ENCODE assay signal across 19 mouse cellular contexts in genomic region chr7:30581547-30581946, GRCm38 (mm10). TPM values are rescaled to one million over a fixed set of nuclear protein-coding genes. Genes with fewer than 3 reads are reported as not detected.
DNase-seq lines count a peak whose midpoint lies in the region; ATAC-seq and TF ChIP-seq lines count a peak whose summit lies in the region.
"Had no signal": no experiment of that assay in that cellular context is flagged by ENCODE, and none has a peak within 500 bp of the region (broad histone marks: within the 10 kb centered on the region; RNA-seq: fewer than 3 reads in every experiment).

No protein-coding gene starts in this region.

- peaks cover 3% of the 10 kb centered on the region; the same call in 1 of the 2 replicates for H3K4me1 ChIP-seq in kidney, embryonic 16.5 days (ENCODE audit: insufficient read depth, low read length)
- peaks cover 52% of the 10 kb centered on the region for H3K4me1 ChIP-seq in G1E (ENCODE audit: insufficient read depth, low read depth, low read length)
- H3K4me1 ChIP-seq: embryonic facial prominence, embryonic 12.5 days had no signal

- no peak overlapping the region for H3K4me2 ChIP-seq in kidney, embryonic 16.5 days (replicated peaks; ENCODE audit: low read depth, low read length)
- H3K4me2 ChIP-seq: embryonic facial prominence, embryonic 12.5 days; forebrain, embryonic 15.5 days; heart, embryonic 11.5 days; heart, embryonic 15.5 days; hindbrain, embryonic 13.5 days had no signal

- CTCF ChIA-PET in Patski (lab: Charles Lee), result interaction anchor here (1.1 to 1.2 kb wide), 2 partner anchors 9 to 10 kb away, joined by 3 to 6 read pairs; no protein-coding TSS in a partner anchor

- peaks cover 96% of the 10 kb centered on the region for H3K36me3 ChIP-seq in kidney, embryonic 16.5 days (ENCODE audit: insufficient read depth, low read length)
- peaks cover 99% of the 10 kb centered on the region for H3K36me3 ChIP-seq in G1E (replicated peaks)

- POLR2A ChIA-PET in Patski (lab: Charles Lee), result interaction anchor here (1.2 kb wide), 1 partner anchor 8 kb away, joined by 3 read pairs; no protein-coding TSS in a partner anchor

- peak; percentile 41; the same call in 1 of the 2 replicates for ATAC-seq in kidney, embryonic 16.5 days (ENCODE audit: low FRiP score, low TSS enrichment)
- ATAC-seq in G1E (ENCODE audit: extremely low read depth, insufficient number of reproducible peaks, low FRiP score, poor library complexity, severe bottlenecking), result no peak
- peak; percentile 54 for ATAC-seq in Patski
- ATAC-seq: activated CD4-positive, CD25-positive, alpha-beta regulatory T cell, adult 4 months; forebrain, embryonic 15.5 days; hindbrain, postnatal 0 days had no signal

- H3K27ac ChIP-seq in kidney, embryonic 16.5 days (ENCODE audit: low read length), result no peak overlapping the region
- H3K27ac ChIP-seq: embryonic facial prominence, embryonic 12.5 days; forebrain, embryonic 15.5 days; heart, embryonic 15.5 days; hindbrain, embryonic 13.5 days; hindbrain, postnatal 0 days had no signal

- no peaks in the 10 kb centered on the region for H3K9me3 ChIP-seq in kidney, embryonic 16.5 days (ENCODE audit: low read length)
- H3K9me3 ChIP-seq in G1E (replicated peaks), result no peaks in the 10 kb centered on the region
- H3K9me3 ChIP-seq: embryonic facial prominence, embryonic 12.5 days; forebrain, embryonic 15.5 days; heart, embryonic 15.5 days; hindbrain, embryonic 13.5 days had no signal

- DNase-seq in cerebellum, adult 9-11 months, result peak; percentile 37
- DNase-seq in cerebellum, postnatal 4 days (ENCODE audit: low spot score in 2 of 2), result no peak
- no peak for DNase-seq in kidney, adult 9 months
- DNase-seq in G1E (ENCODE audit: low spot score), result no peak
- no peak for DNase-seq in Patski (ENCODE audit: low read depth, low spot score)
- DNase-seq: adrenal gland, postnatal 36 days; gastrocnemius, postnatal 36 days; heart, adult 18-20 months; heart, postnatal 14 days had no signal

- H3K27me3 ChIP-seq in kidney, embryonic 16.5 days (ENCODE audit: insufficient read depth, low read length), result no peaks in the 10 kb centered on the region
- no peaks in the 10 kb centered on the region for H3K27me3 ChIP-seq in G1E (ENCODE audit: insufficient read depth, low read length)
- no peaks in the 10 kb centered on the region for H3K27me3 ChIP-seq in Patski
- H3K27me3 ChIP-seq: embryonic facial prominence, embryonic 12.5 days; forebrain, embryonic 15.5 days; heart, embryonic 15.5 days; hindbrain, embryonic 13.5 days had no signal

- TF ChIP-seq CTCF in G1E (IDR thresholded peaks at IDR 0.05; ENCODE audit: low read depth, low read length) (no peak), Patski (IDR thresholded peaks at IDR 0.05) (no peak)

- no peak overlapping the region for H3K4me3 ChIP-seq in kidney, embryonic 16.5 days (ENCODE audit: low read length)
- H3K4me3 ChIP-seq in G1E (ENCODE audit: low read depth, low read length), result 0 out of 2 replicates have a peak overlapping the region, but pooled peaks have one; percentile 10
- H3K4me3 ChIP-seq: embryonic facial prominence, embryonic 12.5 days; forebrain, embryonic 15.5 days; heart, embryonic 15.5 days; hindbrain, embryonic 13.5 days had no signal

- in situ Hi-C loops in Patski (cut with MboI; ENCODE audit: low pct_unique_long_range_greater_than_20kb), result no loop called here

- H3K9ac ChIP-seq in kidney, embryonic 16.5 days (replicated peaks; ENCODE audit: low read length), result no peak overlapping the region
- H3K9ac ChIP-seq: embryonic facial prominence, embryonic 12.5 days; forebrain, embryonic 15.5 days; heart, embryonic 15.5 days; hindbrain, embryonic 13.5 days had no signal

- 92% methylated on average over 16 of the region's 16 CpGs for WGBS in kidney, embryonic 16.5 days

RNA-seq across cellular contexts. Expression of gene Kmt2b, which starts 7.0 kb away (rescaled TPM):
- polyA plus RNA-seq in kidney, embryonic 16.5 days (2015; fragmentation: Nextera tagmentation; extraction: Ambion mirVana), result 7.8 and 9.0 TPM in 2 replicates
- total RNA-seq in G1E (2014; fragmentation: Nextera tagmentation) (133 and 142 TPM in 2 replicates), G1E (2017) (9.2 and 11.3 TPM in 2 replicates)
- polyA plus RNA-seq in G1E (2012) (97.4 and 99.2 TPM in 2 replicates), Patski (2021) (40.7 TPM)

RNA-seq across cellular contexts. Expression of gene Igflr1, which starts 16.3 kb away (rescaled TPM):
- 6.0 and 8.7 TPM in 2 replicates for polyA plus RNA-seq in kidney, embryonic 16.5 days (2015; fragmentation: Nextera tagmentation; extraction: Ambion mirVana)
- total RNA-seq in G1E (2014; fragmentation: Nextera tagmentation), result 1.8 TPM in 1 of 2 replicates, not detected in the other
- 0.70 TPM in 1 of 2 replicates, not detected in the other for total RNA-seq in G1E (2017)
- polyA plus RNA-seq in G1E (2012), result 4.8 and 6.3 TPM in 2 replicates
- 1.0 TPM for polyA plus RNA-seq in Patski (2021)
- total RNA-seq: hematopoietic stem cell, adult 5-6 weeks had no signal

RNA-seq across cellular contexts. Expression of gene Zbtb32, which starts 17.2 kb away (rescaled TPM):
- polyA plus RNA-seq in kidney, embryonic 16.5 days (2015; fragmentation: Nextera tagmentation; extraction: Ambion mirVana), result 0.77 and 1.3 TPM in 2 replicates
- total RNA-seq in G1E (2014; fragmentation: Nextera tagmentation), result not detected in 2 replicates
- 0.05 and 0.58 TPM in 2 replicates for total RNA-seq in G1E (2017)
- 0.23 and 0.30 TPM in 2 replicates for polyA plus RNA-seq in G1E (2012)
- polyA plus RNA-seq in Patski (2021), result 1.9 TPM
- total RNA-seq: gastrocnemius, adult 8-10 months; gastrocnemius, postnatal 36 days; heart, postnatal 14 days; hematopoietic stem cell, adult 5-6 weeks; hindbrain, postnatal 0 days had no signal

RNA-seq across cellular contexts. Expression of gene Psenen, which starts 18.1 kb away (rescaled TPM):
- 142 and 148 TPM in 2 replicates for polyA plus RNA-seq in kidney, embryonic 16.5 days (2015; fragmentation: Nextera tagmentation; extraction: Ambion mirVana)
- total RNA-seq in G1E (2014; fragmentation: Nextera tagmentation) (246 and 298 TPM in 2 replicates), G1E (2017) (134 and 142 TPM in 2 replicates)
- polyA plus RNA-seq in G1E (2012) (26.1 and 31.8 TPM in 2 replicates), Patski (2021) (104 TPM)

RNA-seq across cellular contexts. Expression of gene Gm49396, which starts 18.4 kb away (rescaled TPM):
- 18.2 and 18.9 TPM in 2 replicates for polyA plus RNA-seq in kidney, embryonic 16.5 days (2015; fragmentation: Nextera tagmentation; extraction: Ambion mirVana)
- total RNA-seq in G1E (2014; fragmentation: Nextera tagmentation) (3.9 and 4.4 TPM in 2 replicates), G1E (2017) (4.7 and 5.8 TPM in 2 replicates)
- polyA plus RNA-seq in G1E (2012) (2.5 and 2.6 TPM in 2 replicates), Patski (2021) (3.6 TPM)
